Mouse (Mus musculus) kidney, embryonic 16.5 days (tissue): ENCODE data around the gene Ift88. TPM values are rescaled to one million over a fixed set of nuclear protein-coding genes. Genes with fewer than 3 reads are reported as not detected.

Source experiments
- ATAC-seq: fragments of 200-750 bp; cut with Nextera tagmentation; 2 replicates; pipeline ENCODE4 v1.8.0; 2017; ENCODE audit warnings: moderate TSS enrichment; ENCODE audit not compliant: low FRiP score, low TSS enrichment
- H3K27ac ChIP-seq: fragments of 300-500 bp; sonication (generic); 2 replicates; pipeline ENCODE4 v1.5.1; 2014; ENCODE audit warnings: low read length
- H3K27me3 ChIP-seq: fragments of 300-500 bp; sonication (generic); 2 replicates; pipeline ENCODE4 v1.6.1; 2014; ENCODE audit warnings: low read length, control low read depth, mixed read lengths; ENCODE audit not compliant: insufficient read depth
- H3K36me3 ChIP-seq: fragments of 300-500 bp; sonication (generic); 2 replicates; pipeline ENCODE4 v1.6.1; 2014; ENCODE audit warnings: low read length, control low read depth, mixed read lengths; ENCODE audit not compliant: insufficient read depth
- H3K4me1 ChIP-seq: fragments of 300-500 bp; sonication (generic); 2 replicates; pipeline ENCODE4 v1.6.1; 2014; ENCODE audit warnings: low read length, control low read depth, mixed read lengths; ENCODE audit not compliant: insufficient read depth
- H3K4me2 ChIP-seq: fragments of 300-500 bp; sonication (generic); replicated peaks from 2 replicates; pipeline ENCODE4 v1.6.1; 2014; ENCODE audit warnings: low read depth, low read length
- H3K4me3 ChIP-seq: fragments of 300-500 bp; sonication (generic); 2 replicates; pipeline ENCODE4 v1.5.1; 2014; ENCODE audit warnings: mild to moderate bottlenecking, low read length
- H3K9ac ChIP-seq: fragments of 300-500 bp; sonication (generic); replicated peaks from 2 replicates; pipeline ENCODE4 v1.6.1; 2014; ENCODE audit warnings: low read length
- H3K9me3 ChIP-seq: fragments of 300-500 bp; sonication (generic); 2 replicates; pipeline ENCODE4 v1.6.1; 2016; ENCODE audit warnings: low read length, control low read depth
- WGBS: fragments of 180-500 bp; shearing (Covaris S2); extraction: QIAGEN DNeasy Blood & Tissue Kit; methylation state at CpG from one replicate; pipeline ENCODE4 v1.1.7; 2014; 5-methylcytosine and 5-hydroxymethylcytosine counted together
- polyA plus RNA-seq: library from polyadenylated mRNA; unstranded; fragments of >200 nt; fragmentation: Nextera tagmentation; extraction: Ambion mirVana; gene quantifications from 2 replicates; pipeline ENCODE4 v1.2.1, GENCODE M21; 2015

Gene Ift88
- polyA plus RNA-seq, 1 experiment from 2014 or later = 12.0 TPM

DNA sequence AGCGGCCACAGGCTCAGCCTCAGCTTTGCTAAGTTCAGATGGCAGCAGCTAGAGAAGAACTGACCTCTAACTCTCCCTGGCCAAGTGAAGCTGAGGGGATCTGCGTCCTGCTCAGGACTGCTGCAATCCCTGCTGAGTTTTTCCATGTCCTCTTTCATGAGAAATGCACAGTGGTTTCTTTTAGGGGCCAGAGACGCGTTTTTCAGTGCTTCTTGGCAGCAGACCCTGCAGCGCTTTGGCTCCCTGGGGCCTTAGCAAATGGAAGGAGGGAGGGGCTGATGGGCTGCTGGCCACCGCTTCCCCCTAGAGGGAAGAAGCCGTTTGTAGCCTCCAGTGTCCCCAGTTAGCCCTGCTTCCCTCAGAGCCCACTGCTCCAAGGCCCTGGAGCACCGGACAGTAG is 111.1 kb downstream of the Ift88 start:
- no peak overlapping the region for H3K4me2 ChIP-seq
- H3K4me1 ChIP-seq = peaks cover 17% of the 10 kb centered on the region
- no peak overlapping the region for H3K4me3 ChIP-seq
- ATAC-seq = peak; percentile 60
- WGBS = 21% methylated on average over 8 of the region's 8 CpGs
- H3K9me3 ChIP-seq = no peaks in the 10 kb centered on the region
- H3K36me3 ChIP-seq = no peaks in the 10 kb centered on the region
- H3K9ac ChIP-seq = no peak overlapping the region
- H3K27ac ChIP-seq = no peak overlapping the region
- H3K27me3 ChIP-seq = 0 out of 2 replicates have a peak, but pooled peaks cover 3% of the 10 kb centered on the region

GRCm38 (mm10) chr14:57535646-57536045 is 111.8 kb downstream of the Ift88 start:
- Histone ChIP-seq H3K36me3 (no peaks in the 10 kb centered on the region), H3K4me2 (no peak overlapping the region), H3K27ac (no peak overlapping the region), H3K27me3 (0 out of 2 replicates have a peak, but pooled peaks cover 3% of the 10 kb centered on the region), H3K4me1 (peaks cover 17% of the 10 kb centered on the region), H3K4me3 (no peak overlapping the region), H3K9me3 (no peaks in the 10 kb centered on the region), H3K9ac (no peak overlapping the region)
- 0 out of 2 replicates have a peak, but pooled peaks have one; percentile 17 for ATAC-seq
- WGBS = 50% methylated on average over 6 of the region's 6 CpGs

GRCm38 (mm10) chr14:57536820-57537219 is 113.0 kb downstream of the Ift88 start:
- Histone ChIP-seq H3K27ac (no peak overlapping the region), H3K4me2 (no peak overlapping the region), H3K4me1 (peaks cover 17% of the 10 kb centered on the region), H3K9ac (0 out of 2 replicates have a peak overlapping the region, but pooled peaks have one; percentile 14), H3K4me3 (no peak overlapping the region), H3K36me3 (no peaks in the 10 kb centered on the region), H3K27me3 (0 out of 2 replicates have a peak, but pooled peaks cover 3% of the 10 kb centered on the region), H3K9me3 (no peaks in the 10 kb centered on the region)
- WGBS = 57% methylated on average over 9 of the region's 9 CpGs
- no peak for ATAC-seq

DNA sequence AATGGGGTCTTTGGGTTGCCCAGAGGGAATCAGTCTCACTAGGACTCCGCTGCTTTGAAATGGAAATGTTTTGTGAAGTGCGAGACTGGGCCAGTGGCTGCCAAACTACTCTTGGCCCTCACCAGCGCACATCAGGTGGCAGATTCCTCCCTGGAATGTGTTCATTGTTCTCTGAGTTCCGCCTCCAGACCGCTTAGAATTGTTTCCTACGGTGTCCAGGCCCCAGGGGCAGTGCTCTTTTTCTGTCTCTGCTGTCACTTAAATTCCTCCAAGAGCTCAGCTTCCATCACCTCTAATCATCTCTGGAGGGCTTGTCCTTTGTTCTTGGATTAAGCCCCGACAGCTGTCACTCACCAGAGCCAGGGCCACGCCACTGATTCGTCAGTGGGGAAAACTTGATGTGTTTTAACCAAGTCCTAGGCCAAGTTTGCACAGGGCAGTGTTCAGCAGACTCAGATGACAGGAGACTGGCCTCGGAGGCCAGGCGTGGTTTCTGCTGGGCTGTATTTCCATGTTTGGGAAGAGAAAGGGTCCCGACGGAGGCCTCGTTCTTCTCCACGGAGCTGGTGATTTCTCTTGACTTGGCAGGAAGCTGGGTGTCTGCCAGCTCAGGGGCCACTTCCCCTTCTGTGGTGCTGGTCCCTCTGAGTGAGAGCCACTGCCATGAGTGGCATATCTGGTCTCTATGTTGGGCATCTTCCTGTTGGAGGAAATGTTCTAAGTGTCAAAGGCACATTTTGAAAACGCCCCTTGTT is 113.6 kb downstream of the Ift88 start:
- WGBS = 29% methylated on average over 16 of the region's 16 CpGs
- H3K4me2 ChIP-seq = no peak overlapping the region

GRCm38 (mm10) chr14:57540683-57541082 is 116.8 kb downstream of the Ift88 start:
- no peak overlapping the region for H3K4me3 ChIP-seq

More for the DNA sequence above, 113.6 kb downstream of the Ift88 start:
- Histone ChIP-seq H3K9ac (0 out of 2 replicates have a peak overlapping the region, but pooled peaks have one; percentile 14), H3K4me1 (peaks cover 17% of the 10 kb centered on the region), H3K27me3 (0 out of 2 replicates have a peak, but pooled peaks cover 3% of the 10 kb centered on the region), H3K4me3 (no peak overlapping the region), H3K9me3 (no peaks in the 10 kb centered on the region), H3K27ac (no peak overlapping the region), H3K36me3 (no peaks in the 10 kb centered on the region)
- no peak for ATAC-seq

DNA sequence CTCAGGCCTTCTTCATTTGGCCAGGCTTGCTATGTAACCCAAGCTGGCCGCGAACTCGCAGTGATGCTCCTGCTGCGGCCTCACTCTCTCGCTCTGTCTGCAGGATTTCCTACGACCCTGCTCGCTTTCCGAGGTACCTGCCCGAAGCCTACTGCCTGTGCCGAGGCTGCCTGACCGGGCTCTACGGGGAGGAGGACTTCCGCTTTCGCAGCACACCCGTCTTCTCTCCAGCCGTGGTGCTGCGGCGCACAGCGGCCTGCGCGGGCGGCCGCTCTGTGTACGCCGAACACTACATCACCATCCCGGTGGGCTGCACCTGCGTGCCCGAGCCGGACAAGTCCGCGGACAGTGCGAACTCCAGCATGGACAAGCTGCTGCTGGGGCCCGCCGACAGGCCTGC is 118.4 kb downstream of the Ift88 start:
- no peak overlapping the region for H3K27ac ChIP-seq
- ATAC-seq = no peak
- H3K9ac ChIP-seq = no peak overlapping the region
- WGBS = 73% methylated on average over 34 of the region's 34 CpGs
- H3K36me3 ChIP-seq = no peaks in the 10 kb centered on the region
- H3K27me3 ChIP-seq = no peaks in the 10 kb centered on the region
- 0 out of 2 replicates have a peak, but pooled peaks cover 6% of the 10 kb centered on the region for H3K4me1 ChIP-seq
- no peak overlapping the region for H3K4me2 ChIP-seq
- no peak overlapping the region for H3K4me3 ChIP-seq
- H3K9me3 ChIP-seq = no peaks in the 10 kb centered on the region

More at GRCm38 (mm10) chr14:57540683-57541082, 116.8 kb downstream of the Ift88 start:
- no peaks in the 10 kb centered on the region for H3K9me3 ChIP-seq
- no peak overlapping the region for H3K27ac ChIP-seq
- WGBS = 88% methylated on average over 11 of the region's 11 CpGs
- H3K36me3 ChIP-seq = no peaks in the 10 kb centered on the region
- no peak overlapping the region for H3K9ac ChIP-seq
- no peaks in the 10 kb centered on the region for H3K27me3 ChIP-seq
- no peak for ATAC-seq
- H3K4me1 ChIP-seq = peaks cover 9% of the 10 kb centered on the region
- H3K4me2 ChIP-seq = no peak overlapping the region

DNA sequence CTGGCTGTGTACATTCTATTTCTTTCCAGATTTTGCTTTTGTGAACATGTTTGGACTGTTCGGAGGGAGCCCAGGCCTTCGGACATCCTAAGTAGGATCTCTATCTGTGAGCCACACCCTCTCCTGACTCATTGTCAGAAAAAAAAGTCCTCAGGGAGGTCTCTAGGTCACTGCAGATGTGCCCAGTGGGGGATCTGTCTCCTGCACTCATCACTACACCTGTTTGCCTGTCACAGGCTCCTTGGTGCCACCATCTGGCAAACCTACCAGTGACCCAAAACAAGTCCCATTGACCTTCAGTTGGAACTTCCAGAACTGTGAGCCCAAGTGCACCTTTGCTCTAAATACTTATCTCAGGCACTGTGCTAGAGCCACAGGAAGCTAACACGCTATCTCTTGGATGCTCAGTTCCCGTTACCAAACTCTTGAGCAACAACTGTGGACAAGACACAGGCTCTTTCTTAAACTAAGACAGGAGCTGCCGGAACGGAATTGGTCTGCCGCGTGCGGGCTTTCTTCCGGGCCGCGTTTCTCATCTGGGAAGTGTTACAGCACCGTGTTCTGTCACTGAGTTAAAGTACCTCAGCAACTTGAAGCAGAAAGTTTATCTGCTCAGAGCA is 119.7 kb downstream of the Ift88 start:
- ATAC-seq = no peak
- 0 out of 2 replicates have a peak, but pooled peaks cover 4% of the 10 kb centered on the region for H3K36me3 ChIP-seq
- no peaks in the 10 kb centered on the region for H3K27me3 ChIP-seq
- 0 out of 2 replicates have a peak, but pooled peaks cover 6% of the 10 kb centered on the region for H3K4me1 ChIP-seq
- H3K4me3 ChIP-seq = no peak overlapping the region
- 86% methylated on average over 13 of the region's 13 CpGs for WGBS
- no peak overlapping the region for H3K27ac ChIP-seq
- no peak overlapping the region for H3K9ac ChIP-seq
- no peak overlapping the region for H3K4me2 ChIP-seq
- no peaks in the 10 kb centered on the region for H3K9me3 ChIP-seq

DNA sequence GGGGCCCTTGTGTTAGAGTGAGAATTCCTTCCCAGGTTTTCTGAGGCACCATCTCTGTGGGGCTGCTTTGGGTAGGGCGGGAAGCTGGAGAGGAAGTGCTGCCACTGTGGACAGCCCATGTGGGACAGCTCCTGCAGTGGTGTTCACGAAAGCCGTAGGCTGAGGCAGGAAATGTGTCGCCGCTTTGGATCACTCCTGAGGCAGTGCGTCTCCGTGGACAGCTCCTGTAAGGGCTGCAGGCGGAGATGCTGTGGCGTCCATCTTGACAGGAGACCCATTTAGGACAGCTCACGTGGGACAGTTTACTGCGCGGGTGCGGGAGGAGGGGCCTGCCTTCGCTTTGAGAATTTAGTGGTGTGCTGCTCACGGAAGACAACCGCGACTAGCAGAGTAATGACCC is 121.7 kb downstream of the Ift88 start:
- Histone ChIP-seq H3K9ac (no peak overlapping the region), H3K9me3 (no peaks in the 10 kb centered on the region), H3K36me3 (0 out of 2 replicates have a peak, but pooled peaks cover 5% of the 10 kb centered on the region), H3K4me3 (no peak overlapping the region), H3K27ac (no peak overlapping the region), H3K27me3 (no peaks in the 10 kb centered on the region), H3K4me2 (no peak overlapping the region), H3K4me1 (0 out of 2 replicates have a peak, but pooled peaks cover 6% of the 10 kb centered on the region)
- ATAC-seq = no peak
- WGBS = 80% methylated on average over 17 of the region's 17 CpGs

DNA sequence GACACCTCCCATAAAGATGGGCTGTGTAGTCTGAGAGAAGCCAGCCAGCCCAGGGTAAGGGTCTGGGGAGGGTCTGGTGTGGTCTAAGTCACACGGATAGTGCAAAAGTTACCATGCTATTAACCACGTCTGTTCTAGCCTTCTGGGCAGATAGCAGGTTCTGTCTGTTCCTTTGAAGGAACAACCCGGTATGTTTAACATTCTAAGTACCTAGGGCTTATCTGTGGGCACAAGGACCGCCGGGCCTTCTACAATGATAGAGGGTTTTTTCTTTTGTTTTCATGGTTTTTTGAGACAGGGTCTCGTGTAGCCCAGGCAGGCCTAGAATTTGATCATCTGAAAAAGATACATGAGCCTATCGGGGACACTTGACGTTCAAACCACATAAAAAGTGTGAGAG is 122.3 kb downstream of the Ift88 start:
- H3K4me3 ChIP-seq = no peak overlapping the region
- H3K4me2 ChIP-seq = no peak overlapping the region
- H3K4me1 ChIP-seq = 0 out of 2 replicates have a peak, but pooled peaks cover 6% of the 10 kb centered on the region
- WGBS = 84% methylated on average over 8 of the region's 8 CpGs
- no peak overlapping the region for H3K9ac ChIP-seq
- no peak for ATAC-seq
- H3K27me3 ChIP-seq = no peaks in the 10 kb centered on the region
- no peaks in the 10 kb centered on the region for H3K9me3 ChIP-seq
- H3K27ac ChIP-seq = 0 out of 2 replicates have a peak overlapping the region, but pooled peaks have one; percentile 23
- H3K36me3 ChIP-seq = 0 out of 2 replicates have a peak, but pooled peaks cover 5% of the 10 kb centered on the region
